Mouse (Mus musculus) CD4-positive, CD25-positive, alpha-beta regulatory T cell, adult 9 weeks (primary cell): ENCODE results near the gene Zfp704. TPM values are rescaled to one million over a fixed set of nuclear protein-coding genes. Genes with fewer than 3 reads are reported as not detected.

Experiments
- polyA plus RNA-seq: library from polyadenylated mRNA; unstranded; fragments of 100-300 nt; shearing (Covaris generic); gene quantifications from one replicate; pipeline ENCODE4 v1.2.1, GENCODE M21; 2017

Zfp704 gene
- 0.33 TPM for polyA plus RNA-seq

DNA sequence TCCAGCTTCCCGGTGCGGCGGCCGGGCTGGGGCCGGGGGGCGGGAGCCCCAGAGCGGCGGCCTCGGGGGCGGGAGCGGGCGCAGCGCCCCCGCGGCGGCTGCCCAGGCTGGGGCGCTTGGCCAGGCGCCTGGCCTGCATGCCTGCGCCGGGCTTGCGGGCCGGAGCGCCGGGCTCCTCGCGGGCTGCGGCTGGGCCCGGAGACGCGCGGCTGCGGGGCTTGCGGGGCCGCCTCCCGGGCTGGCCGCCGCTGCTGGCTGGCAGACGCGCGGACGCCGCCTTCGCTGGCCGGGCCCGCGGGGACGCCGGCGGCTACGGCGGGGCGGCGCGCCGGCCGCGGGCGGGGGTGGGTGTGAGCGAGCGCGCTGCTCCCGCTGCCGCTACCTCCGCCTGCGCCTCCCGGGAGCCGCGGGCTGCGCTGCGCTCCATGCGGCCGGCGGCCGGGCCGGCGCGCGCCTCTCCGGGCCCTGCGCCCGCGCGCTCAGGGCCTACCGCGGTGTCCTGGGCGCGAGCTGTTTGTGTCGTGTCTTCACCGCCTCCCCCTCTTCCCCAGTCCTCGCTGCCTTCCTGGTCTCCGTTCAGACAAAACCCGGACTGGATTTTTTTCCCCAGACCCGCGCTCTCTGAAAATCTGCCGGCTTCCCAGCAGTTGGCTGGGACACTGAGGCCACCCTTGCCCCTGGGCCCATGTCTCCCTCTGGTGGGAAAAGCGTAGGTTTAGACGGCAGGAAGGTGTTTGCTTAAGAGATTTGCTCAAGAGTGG lies at the start of gene Zfp704:
Gene Zfp704 (minus strand): TSS at position 505 of the 761 bp plus-strand sequence.

